Mouse (Mus musculus) layer of hippocampus, postnatal 25 days (tissue): ENCODE measurements around the gene Cfap54. TPM values are rescaled to one million over a fixed set of nuclear protein-coding genes. Genes with fewer than 3 reads are reported as not detected.

ENCODE experiments used
- DNase-seq, 2 experiments: peaks; one replicate each; pipeline ENCODE4 v3.0.0; 2022; ENCODE audit warnings: mixed read lengths in 2 of 2, low spot score in 1 of 2; ENCODE audit errors: extremely low spot score in 1 of 2
- total RNA-seq, 2 experiments: library from RNA; stranded (reverse); gene quantifications; 2 replicates each; pipeline ENCODE4 v1.2.3; 2021

The Cfap54 gene
- total RNA-seq, 2 experiments from 2014 or later, result 14.1 to 17.3 TPM

DNA sequence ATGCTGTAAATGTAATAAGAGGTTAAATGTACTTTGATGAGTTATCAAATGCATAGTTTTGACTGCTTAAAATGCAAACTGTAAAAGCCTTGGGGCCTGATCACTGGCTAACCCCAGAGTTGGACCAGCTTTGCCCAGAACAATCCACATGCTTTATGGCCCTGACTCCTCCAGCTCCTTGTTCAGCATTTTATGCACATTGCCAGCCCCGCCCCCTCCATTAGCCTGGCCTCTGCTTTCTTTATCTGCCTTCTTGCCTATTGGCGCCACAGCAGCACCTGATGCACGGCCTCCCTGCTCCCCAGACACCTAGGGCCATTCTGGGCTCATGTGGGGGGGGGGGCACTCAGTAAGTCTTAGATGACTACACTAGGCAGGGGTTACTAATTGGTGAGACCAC lies 17.8 kb downstream of the Cfap54 start:
- DNase-seq, result no peak

- no peak for DNase-seq
Measured at GRCm38 (mm10) chr10:93062395-93062794, 19.0 kb downstream of the Cfap54 start.

- DNase-seq, result no peak
Measured at GRCm38 (mm10) chr10:93053867-93054266, 27.6 kb downstream of the Cfap54 start.

DNA sequence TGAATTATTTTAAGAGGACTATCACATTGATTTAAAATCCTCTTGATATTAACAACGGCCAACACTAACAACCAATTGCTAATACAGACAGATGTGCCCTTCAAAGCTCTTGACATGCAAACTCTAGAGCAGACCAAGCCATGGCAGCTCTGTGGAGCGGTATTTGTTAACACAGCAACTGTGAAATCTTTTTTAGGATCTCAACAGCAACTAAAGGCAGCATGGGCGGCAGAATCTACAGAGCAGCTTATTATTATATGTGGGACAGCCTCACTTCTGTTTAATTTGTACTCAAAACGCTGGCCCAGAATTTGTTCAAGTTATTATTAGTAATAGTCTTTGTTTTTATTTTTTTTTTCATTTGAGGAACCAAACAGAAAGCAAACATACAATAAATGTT lies 28.1 kb downstream of the Cfap54 start:
- no peak for DNase-seq

DNA sequence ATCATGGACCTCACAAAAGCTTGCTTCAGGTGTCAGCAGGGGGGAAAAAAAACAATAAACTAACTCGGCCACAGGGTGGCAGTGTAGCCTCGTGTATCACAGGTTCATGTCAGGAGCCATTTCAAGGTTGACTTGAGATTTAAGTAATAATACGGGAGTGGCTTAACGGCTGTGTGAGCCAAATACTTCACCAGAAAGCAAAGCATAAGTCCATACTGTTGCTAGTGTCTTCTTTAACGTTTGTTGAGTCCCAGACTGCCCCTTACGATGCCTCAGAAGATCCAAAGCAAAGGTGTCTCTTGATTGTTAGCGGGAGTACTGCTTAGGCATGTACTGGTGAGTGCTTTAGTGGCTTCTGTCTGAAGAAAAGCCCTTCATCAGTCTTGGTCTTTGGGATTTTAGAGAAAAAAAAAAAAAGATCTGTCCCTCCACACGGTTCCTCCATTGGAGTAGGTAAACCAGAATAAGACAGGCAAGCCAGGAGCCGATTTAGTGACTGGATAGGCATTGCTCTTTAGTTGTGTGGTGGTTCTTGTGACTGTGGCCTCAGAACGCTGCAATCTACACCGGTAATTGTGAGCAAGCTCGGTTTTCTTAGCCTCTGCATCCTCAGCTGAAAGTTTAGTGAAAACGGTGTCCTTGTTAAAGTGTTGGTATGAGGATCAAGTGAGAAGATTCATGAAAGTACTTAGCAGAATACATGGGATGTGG lies 30.2 kb downstream of the Cfap54 start:
- DNase-seq, result peak; percentile 67 to 83

- DNase-seq, result no peak
Measured at GRCm38 (mm10) chr10:93050571-93050970, 30.8 kb downstream of the Cfap54 start.

DNA sequence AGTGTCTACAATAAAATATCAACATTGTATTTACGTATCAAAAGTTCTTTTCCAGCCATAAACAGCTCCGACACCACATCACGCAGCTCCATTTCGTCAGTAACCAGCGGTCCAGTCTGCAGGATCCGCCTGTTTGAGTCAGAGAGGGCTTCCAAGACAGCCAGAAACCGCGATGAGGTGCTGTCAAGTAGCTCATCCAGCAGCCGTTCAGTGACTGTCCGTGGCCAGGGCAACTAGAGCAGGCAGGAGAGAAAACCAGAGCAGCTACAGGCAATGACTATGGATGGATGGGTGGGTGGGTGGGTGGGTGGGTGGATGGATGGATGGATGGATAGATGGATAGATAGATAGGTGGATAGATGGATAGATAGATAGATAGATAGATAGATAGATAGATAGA lies 38.2 kb downstream of the Cfap54 start:
- no peak for DNase-seq

- no peak for DNase-seq
Measured at GRCm38 (mm10) chr10:93041850-93042249, 39.6 kb downstream of the Cfap54 start.

GRCm38 (mm10) chr10:93041392-93041791 lies 40.0 kb downstream of the Cfap54 start:
- DNase-seq, result no peak

DNA sequence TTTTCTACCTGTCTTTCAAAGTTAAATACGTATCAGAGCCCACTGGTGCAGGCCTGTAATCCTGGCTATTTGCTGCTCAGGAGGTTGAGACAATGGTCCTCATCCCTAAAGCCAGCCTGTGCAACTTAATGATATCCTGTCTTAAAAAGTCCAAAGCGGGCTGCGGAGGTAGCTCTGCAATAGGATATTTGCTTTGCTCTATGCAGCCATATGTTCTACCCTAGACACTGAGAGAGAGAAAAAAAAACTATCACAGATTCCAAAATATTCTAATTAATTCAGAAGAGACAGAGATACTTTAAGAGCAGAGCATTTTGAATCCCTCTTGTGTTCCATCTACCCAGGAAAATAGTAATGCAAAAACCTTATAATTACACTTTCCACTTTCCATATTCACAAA lies 44.9 kb downstream of the Cfap54 start:
- DNase-seq, result no peak

- DNase-seq, result no peak
Measured at GRCm38 (mm10) chr10:93035489-93035888, 45.9 kb downstream of the Cfap54 start.

GRCm38 (mm10) chr10:93023295-93023694 lies 58.1 kb downstream of the Cfap54 start:
- no peak for DNase-seq

GRCm38 (mm10) chr10:93014059-93014795 lies 67.2 kb downstream of the Cfap54 start:
- peak; percentile 29 to 67 for DNase-seq

DNA sequence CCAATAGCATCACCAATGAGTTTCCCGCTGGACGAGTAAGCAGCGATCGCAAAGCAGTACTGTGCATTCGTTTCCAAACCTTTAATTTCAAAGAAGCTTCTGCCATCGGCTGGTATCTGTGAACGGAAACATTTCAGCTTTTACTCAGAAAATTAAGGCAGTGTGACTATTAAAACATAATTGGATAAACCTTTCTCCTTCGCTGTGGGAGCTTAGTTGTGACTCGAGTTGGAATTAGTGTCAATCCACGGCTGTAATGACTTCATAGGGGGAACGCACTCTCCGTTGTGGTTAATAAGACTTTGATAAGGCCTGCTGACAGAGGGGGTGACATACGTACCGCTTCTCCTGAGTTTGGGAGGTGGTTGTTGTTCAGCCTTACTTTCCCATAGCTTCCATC lies 70.3 kb downstream of the Cfap54 start:
- no peak for DNase-seq

GRCm38 (mm10) chr10:93006970-93007369 lies 74.4 kb downstream of the Cfap54 start:
- no peak for DNase-seq

DNA sequence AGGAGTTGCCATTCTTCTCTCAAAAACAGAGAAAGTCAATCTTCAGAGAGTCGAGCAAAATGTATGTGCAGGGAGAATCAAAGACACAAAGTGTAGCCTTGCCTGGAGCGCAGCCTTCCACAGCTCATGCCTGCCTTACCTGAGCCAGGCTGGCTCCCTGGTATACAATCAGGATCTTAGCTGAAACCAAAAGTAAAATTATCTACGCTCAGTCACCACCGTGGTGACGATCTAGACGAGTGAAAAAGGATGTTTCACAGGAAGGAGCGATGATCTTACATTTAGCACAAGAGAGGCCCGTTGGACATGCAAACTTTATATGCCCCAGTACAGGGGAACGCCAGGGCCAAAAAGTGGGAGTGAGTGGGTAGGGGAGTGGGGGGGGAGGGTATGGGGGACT lies 75.0 kb downstream of the Cfap54 start:
- no peak for DNase-seq

GRCm38 (mm10) chr10:92998536-92998935 lies 82.9 kb downstream of the Cfap54 start:
- DNase-seq, result no peak

GRCm38 (mm10) chr10:92995186-92995585 lies 86.2 kb downstream of the Cfap54 start:
- no peak for DNase-seq

DNA sequence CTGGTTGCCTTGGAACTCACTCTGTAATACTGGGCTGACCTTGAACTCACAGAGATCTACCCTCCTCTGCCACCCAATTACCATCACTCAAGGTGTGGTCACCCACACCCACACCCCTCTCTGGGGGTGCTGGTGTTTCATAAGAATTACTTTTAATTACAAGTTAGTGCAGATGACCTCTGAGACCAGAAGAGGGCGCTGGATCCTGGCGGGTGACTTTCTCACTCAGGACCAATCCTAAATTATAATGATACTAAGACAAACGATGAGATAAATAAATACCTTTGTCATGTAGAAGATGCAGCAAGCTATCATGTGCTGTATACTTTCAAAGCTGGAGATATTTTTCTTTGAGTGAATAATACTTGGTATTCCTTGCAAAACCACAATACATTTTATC lies 87.1 kb downstream of the Cfap54 start:
- no peak for DNase-seq

GRCm38 (mm10) chr10:92992526-92992925 lies 88.9 kb downstream of the Cfap54 start:
- DNase-seq, result no peak

DNA sequence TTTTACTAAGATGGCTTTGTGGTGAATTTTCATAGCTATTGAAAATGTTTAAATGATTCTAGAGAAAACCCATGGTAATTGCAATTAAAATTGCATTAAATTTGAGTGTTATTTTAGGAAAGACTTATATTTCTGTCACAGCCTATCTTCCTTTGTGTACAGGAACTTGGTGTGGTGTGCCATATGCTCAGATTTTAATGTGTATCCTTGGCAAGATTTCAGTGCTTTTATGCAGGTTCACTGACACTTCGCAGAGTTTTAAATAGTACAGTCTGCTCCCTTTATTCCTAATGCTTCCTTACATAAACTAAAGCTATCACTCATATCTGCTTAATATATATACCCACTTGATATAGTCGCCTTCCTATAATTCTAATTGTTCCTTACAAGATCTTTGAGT lies 90.8 kb downstream of the Cfap54 start:
- DNase-seq, result no peak

DNA sequence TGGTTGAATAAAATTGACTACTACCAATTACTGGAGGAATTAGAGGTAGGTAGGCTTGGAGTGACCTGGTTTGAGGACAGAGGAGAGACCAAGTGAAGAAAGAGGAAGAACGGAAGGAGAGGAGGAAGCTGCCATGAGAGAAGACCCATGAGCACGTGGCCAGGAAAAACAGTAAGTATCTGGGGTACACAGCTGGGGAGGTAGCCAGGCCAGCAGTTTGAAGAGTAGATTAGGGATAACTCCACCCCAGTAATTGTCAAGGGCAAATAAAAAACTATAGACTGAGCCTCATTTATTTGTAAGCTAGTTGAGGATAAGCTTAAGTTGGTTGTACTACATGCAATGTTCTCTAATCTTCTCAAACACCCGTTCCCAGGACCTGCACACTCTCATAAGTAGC lies 116.3 kb downstream of the Cfap54 start:
- no peak for DNase-seq
